Mouse (Mus musculus) c-Kit-positive CD71-negative TER-119-negative erythroid progenitor cells, embryonic 14.5 days (primary cell): ENCODE measurements around the gene Tmem189.
"Not testable (repeated sequence)": the region's sequence is repeated elsewhere in the genome, so short reads cannot be mapped to it uniquely, and the experiment has no call there.

Experiments used
- DNase-seq: peaks from one replicate; pipeline ENCODE4 v3.0.0-alpha.2; 2013; ENCODE audit warnings: low read depth

The Tmem189 gene

DNA sequence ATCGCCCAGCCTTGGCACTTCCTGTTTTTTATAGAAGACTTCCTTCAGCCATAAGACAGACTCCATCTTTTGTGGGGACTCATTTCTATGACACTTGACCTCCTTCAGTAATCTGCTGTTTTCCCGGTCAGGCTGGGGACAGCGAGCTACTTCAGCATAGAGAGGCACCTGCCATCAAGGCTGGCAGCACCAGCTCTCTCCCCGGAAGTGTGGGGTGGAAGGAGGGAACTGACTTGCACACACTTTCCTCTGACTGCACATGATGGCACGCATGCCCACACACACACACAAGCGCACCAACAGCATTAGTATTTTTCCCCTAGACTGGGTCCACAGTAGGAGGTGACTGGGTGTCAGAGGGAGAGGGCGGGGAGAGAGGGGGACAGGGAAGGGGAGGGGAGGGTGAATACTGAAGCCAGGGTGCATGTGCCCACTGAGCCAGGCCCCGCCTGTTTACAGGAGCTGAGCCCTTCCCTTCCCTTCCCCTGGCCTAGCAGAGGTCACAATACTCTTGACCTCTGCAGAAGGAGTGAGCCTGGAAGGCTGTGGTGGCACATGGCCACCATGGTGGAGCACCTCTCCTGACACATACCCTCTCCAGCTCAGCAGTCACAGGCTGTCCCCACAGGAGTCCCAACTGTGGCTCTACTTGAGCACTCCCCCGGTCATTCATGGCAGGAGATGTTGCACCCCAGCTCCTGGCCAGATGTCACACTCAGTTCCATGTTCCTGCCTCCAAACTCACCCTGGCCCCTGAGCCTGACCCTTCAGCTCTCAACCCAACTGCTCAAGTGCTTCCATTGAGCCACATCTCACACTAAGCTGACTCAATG is 68.2 kb downstream of the Tmem189 start:
- no peak for DNase-seq

DNA sequence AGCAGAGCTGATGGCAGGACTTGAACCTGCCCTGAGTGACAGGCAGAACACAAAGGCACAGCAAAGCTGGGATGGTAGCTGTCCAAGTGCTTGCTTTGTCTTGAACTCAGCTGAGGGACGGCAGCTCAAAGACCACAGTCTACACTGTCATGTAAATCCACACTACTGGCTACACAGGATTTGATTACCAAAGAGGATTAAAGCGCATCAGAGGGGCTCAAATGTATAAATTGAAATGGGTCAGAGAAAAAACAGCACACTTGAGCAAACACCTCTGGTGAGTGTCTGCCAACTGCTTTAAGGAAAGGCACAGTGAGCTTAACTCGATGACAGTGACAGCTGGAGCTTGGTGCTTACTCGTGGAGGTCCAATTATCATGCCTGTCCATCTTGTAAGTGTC is 72.2 kb downstream of the Tmem189 start:
- no peak for DNase-seq

DNA sequence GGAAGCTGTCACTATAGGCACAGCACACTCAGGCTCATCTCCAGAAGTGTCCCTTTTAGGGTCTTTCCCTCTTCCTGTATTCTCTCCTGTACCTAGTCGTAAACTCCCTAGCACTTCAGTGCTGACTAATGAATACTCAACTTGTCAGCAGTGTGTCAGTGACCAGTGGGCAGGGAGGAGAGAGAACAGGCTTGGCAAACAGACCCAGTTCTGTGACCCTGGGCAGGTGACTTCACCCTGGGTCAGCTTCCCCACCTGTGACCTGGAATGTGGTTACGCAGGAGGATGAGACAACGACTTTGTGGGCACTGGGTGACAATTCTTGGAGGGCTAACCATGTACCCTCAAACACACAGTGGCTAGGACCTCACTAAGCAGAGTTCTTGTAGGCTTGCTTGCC is 72.6 kb downstream of the Tmem189 start:
- DNase-seq: no peak

DNA sequence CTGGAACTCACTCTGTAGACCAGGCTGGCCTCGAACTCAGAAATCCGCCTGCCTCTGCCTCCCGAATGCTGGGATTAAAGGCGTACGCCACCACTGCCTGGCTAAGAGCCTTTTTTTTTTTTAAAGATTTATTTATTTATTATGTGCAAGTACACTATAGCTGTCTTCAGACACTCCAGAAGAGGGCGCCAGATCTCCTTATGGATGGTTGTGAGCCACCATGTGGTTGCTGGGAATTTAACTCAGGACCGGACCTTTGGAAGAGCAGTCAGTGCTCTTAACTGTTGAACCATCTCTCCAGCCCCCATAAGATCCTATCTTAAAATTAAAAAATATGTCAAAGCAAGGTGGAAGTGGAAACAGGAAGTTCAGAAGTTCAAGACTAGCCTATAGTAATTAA is 76.3 kb downstream of the Tmem189 start:
- not testable (repeated sequence) for DNase-seq

DNA sequence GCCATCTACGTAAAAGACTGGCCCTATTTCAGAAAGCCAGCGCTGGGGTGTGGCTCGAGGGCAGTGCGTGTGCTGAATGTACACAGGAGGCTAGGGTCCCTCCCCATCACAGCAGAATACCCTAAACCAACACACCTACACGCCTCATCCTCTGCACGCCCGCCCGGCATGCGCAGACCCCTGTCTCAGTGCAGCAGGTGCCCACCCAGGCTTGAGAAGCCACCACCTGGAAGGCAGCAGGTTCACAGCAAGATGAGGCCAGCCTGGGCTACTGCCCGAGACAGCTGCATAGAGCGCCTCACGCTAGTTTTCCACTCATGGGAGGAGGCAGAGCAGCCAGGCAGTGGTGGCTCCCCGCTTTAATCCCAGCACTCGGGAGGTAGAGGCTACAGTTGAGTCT is 77.5 kb downstream of the Tmem189 start:
- DNase-seq: no peak

DNA sequence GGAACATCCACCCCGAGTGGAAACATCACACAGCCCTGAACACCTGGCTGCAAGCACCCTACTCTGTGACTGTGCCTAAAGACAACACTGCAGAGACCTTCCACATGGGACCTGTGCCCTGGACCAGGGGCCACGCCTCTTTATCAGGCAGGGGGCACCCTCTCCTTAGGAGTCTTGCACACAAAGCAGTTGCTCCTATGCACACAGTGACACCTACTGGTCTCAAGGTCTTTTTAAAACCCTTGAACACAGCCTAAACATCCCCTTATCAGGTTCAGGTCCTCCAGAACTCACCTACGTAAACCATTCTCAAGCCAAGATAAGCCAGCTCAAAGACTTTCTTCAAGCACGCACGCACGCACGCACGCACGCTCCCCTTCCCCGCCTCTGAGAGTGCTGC is 78.3 kb downstream of the Tmem189 start:
- DNase-seq: no peak

DNA sequence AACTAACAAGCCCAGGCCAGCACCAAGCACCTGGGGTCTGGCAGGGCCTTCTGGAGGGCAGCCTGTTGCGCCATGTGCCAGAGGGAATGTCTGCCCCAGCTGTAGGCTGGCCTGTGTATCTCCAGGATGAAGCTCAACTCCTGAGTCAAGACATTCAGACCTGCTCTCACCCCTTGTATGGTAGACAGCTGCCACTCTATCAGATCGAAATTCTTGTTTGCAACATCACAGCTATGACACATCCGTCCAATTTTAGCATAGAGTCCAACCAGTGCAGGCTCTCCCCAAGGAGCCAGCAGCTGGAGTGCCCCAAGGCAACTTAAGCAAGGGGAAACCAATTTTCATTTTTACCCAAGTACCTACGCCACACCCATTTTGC is 82.9 kb downstream of the Tmem189 start:
- DNase-seq: no peak

DNA sequence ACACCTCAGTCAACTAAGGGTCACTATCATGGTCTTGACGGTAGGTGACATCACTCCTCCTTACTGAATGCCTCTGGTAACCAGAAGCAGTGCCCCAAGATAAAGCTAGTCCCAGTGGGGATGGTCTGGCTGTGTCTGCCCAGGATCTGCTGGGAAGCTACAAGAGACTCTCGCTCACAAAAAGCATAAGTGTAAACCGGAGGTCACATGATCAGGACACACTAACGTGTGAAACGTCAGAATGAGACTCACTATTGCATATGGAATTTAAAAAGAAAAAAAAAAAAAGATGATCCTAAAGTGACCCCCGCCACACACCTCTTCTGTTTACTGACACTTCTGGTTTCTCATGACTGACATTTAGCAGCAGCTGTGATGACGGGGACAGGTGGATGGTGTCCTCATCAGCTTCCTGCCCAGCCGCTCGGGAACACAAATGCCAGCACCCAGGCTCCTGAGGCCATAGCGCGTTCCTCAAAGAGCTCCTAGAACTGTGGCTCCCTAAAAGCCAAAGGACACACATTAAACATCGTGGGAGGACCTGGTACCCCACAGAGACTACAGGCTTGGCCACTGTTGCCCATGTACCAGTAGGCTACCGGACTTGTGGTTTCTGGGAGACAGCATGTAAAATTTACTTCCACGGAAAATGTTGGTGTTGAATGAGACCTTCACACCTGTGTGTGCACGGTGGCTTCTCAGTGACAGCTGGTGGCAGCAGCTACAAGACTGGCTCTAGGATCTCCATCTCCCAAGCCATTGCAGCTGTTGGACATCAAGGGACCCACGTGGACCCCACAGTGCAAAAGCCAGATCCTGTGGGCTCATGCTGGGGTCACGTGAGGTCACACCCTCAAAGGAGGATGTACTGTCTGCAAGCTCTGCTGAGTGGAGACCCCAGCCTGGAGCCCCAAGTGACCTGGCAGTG is 83.5 kb downstream of the Tmem189 start:
- no peak for DNase-seq

DNA sequence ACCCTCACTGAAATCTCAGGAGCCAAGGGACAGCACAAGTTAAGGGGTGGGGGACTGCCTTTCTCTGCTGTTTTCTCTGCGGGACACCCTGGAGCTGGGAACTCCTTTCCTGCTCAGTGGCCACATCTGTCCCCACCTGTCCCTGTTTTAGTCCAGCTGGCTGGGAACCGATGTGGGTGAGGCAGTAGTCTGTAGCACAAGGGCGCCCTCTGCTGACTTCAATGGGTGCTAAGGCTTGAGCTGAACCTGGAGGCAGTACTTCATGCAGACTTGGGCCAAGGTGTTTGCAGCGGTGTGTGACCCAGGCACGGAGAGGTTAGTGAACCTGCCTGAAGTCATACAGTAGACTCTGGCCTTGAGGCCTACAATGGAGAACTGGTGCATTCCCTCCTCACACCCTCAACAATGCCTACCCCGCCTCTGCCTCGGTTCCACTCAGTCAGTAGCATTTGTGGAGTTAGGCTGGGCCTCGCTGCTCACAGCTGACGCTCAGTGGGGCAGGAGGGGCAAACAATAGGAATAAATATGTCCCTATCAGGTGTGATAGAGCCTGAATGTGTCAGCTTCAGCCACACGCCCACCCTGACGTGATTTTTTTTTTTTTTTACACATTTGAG is 84.3 kb downstream of the Tmem189 start:
- DNase-seq: peak; percentile 80

DNA sequence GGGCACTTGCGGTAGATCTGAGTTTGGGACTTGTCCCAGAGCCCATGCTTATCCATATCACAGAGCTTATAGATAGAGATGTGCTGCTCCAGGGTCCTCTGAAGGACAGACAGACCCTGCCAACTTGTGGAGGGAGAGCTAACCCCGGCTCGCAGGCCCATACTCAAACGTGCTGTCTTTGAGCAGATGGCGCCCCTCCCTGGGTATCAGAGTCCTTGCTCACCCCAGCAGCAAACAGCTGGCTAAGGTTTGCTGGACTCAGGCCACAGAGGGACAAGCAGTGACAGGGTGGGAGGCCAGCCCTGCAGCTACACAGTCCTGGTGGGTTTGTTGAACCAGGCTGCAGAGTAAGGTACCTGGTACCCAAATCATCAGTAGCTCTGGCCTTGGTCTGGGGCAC is 86.6 kb downstream of the Tmem189 start:
- no peak for DNase-seq

DNA sequence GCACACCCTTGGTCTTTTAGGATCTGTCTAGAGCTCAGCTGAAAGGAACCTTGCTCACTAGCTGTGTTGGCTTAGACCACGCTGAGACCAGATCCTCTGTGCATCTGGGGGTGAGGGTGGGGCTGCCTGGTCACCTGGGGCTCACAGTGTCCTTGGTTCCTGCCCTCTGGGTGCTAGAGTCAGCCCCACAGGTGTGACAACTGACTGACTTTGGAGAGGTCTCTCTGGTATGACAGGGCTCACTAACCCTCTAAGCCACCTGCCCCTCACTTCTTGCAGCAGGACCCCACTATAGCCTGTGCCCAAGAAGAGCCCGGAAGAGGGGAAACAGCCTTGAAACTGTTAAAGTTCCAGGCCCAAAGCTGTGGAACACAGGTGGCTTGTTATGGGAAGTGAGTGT is 87.3 kb downstream of the Tmem189 start:
- no peak for DNase-seq

DNA sequence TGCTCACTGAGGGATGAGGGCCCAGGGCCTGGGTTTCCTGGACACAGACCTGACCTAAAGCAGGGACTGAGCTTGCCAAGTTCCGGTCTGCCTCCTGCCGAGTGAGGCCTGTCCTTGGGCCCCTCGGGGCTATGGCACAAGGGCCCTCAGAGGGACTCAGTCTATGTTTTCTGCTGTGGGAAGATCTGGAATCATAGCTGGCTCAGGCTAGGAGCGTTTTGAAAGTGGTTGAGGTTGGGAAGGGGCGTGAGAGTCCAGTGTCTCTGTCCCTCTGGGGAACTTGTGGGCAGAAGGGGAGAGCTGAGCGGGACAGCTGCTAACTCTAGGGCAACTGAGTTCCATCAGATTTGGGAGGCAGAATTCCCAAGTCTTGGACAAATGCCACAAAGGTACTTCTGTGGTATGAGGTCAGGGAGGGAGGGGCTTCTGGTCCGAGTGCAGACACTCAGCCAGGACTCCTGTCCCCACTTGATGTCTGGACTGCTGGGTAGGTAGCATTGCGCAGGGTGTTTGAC is 89.1 kb downstream of the Tmem189 start:
- no peak for DNase-seq

DNA sequence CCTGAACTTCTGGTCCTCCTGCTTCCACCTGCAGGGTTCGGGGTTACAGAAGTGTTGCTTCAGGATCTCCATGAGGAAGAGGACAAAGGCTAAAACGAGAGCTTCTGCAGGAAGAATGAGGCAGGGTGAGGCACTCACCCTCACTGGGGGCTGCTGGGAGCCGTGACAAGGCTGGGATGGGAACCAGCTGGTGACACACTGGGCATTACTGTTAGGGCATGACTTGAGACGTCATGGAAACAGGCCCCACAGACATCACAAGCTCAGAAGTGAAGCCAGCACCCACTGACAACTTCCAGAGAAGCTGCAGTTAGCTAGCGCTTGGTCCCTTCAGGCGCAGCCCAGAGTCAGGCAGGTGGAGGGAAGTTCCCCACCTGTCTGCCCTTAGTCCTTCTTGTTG is 89.7 kb downstream of the Tmem189 start:
- DNase-seq: no peak

DNA sequence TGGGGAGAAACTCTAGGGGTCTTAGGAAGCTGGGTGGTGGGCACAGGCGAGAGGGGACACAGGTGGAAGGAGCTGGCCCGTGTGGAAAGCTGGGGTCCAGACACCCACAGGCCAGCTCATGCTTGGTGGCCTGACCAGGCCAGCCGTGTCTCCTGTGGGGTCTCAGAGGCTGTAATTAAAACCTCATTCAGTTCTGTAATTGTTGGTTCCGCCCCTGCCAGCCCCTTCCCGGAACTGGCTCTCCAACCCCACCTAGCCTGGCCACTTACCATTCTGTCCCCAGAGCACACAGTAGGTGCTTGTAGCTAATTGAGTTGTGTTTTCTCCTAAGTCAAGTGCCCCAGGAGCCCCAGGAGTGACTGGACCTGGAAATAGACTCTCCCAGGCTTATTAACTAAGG is 90.4 kb downstream of the Tmem189 start:
- DNase-seq: no peak

DNA sequence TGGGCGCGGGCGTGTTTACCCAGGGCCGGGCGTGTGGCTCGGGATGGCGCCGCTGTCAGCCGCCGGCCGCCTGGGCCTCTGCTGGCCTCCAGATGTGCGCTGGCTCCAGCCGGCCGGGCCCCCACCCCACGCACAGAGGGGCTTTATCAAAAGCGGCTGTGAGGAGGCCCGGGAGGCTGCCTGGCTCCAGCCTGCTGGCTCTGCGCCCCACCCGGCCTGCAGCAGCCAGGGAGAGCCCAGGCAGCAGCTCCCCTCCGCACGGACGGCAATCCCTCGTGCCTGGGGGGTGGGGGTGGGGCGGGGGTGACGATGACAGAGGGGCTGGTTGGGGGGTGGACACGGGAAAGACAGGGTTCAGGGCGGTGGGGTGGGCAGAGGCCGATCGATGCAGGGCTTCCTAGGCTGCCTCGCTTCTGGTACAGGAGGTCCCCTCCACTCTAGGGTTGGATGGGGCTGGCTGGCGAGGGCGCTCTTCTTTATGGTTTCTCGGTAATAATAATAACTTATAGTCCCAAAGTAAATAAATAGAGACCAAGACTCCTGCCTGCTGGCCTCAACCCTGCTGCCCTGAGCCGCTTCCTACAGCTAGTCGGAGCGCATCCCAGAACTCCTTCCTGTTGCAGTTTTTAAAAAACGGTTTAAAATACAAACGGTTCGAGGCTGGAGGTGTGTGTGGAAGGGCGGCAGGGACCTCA is 92.0 kb downstream of the Tmem189 start:
- no peak for DNase-seq

DNA sequence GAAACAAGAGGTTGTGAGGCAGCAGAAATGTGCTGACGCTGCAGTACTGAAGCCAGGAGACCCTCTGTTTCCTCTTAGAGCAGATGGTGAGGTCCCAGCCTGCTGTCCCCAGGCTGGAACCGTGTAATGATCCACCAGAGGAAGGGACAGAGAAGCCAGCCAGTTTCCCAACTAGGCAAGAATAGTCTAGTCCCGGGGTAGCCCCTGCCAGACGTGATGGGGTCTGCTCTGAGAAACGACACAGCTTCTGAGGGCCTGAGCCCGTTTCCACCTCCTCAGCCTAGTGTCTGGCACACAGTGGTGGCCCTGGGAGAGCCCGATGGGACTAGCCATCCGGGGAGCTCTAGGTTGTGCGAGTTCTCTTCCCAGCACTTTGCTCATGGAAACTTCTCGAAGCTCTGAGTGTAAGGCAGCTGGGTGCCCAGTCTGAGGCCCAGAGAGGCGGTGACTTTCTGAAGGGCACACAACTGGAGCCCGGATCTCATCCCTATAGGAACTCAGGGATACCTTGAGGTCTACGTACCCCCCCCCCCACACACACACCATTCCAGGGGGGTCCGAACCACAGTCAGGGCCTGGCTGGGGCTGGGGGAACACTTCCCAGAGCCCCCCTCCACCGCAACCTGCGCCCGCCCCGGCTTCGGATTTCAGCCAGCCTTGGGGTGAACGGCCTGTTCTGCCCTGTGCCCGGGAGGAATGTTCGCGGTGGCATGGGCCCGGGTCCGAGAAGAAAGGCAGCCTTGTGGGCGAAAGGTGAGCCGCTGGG is 92.7 kb downstream of the Tmem189 start:
- no peak for DNase-seq

DNA sequence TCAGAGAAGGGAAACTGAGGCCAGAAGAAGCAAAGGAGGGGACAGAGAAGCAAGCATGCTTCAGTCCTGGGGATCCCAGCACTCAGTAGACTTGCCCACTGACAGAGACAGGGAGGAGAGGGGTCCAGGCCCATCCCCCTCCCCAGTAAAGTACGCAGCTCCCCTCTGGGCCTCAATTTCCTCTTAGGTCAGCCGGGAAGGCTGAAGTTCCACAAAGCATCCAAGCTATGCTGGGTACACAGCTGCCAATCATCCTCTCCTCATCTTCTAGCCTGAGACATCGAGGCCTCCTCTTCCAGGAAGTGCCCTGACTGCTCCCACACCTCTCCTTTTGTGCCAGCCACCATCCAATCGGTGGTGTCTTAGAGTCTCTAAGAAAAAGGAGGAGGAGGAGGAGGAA is 93.4 kb downstream of the Tmem189 start:
- no peak for DNase-seq

DNA sequence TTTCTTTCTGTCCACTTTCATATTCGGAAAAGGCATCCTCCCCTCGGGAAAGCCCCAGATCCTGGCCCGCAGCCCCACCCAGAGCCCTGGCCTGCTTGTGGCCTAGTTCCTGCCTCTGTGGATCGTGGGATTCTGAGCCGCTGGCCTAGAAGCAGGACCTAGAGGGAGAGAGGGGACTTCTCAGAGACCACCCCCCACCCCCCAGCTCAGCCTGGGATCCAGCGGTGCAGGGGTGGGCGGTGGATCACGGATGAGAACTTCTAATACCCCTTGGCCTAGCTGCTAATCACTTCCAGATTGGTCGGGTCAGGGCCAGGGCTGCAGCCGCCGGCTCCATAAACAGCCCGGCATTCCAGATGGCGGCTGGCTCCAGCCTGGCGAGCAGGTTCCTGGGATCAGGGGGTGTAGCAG is 93.9 kb downstream of the Tmem189 start:
- no peak for DNase-seq

DNA sequence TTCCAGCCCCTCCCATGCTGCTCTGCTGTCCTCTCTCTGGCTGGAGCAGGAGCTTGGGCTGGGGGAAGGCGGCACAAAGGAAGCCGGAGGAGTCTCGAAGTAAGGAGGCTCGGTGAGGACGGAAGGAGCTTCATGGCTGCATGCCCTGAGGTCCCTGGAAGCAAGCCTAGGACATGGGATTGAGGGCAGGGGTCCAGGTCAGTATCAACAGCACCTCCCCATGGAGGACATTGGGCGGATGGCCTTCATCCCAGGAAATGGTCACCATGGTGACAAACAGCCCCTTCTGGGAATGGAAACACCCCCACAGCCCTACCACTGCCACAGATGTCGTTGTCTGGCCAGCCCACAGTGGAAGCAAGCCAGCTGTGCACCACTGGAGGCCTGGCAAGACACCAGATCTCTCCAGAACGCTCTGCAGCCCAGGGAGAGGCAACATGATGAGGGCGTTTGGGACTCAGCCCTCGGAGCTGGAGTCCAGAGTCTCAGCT is 95.1 kb downstream of the Tmem189 start:
- no peak for DNase-seq

DNA sequence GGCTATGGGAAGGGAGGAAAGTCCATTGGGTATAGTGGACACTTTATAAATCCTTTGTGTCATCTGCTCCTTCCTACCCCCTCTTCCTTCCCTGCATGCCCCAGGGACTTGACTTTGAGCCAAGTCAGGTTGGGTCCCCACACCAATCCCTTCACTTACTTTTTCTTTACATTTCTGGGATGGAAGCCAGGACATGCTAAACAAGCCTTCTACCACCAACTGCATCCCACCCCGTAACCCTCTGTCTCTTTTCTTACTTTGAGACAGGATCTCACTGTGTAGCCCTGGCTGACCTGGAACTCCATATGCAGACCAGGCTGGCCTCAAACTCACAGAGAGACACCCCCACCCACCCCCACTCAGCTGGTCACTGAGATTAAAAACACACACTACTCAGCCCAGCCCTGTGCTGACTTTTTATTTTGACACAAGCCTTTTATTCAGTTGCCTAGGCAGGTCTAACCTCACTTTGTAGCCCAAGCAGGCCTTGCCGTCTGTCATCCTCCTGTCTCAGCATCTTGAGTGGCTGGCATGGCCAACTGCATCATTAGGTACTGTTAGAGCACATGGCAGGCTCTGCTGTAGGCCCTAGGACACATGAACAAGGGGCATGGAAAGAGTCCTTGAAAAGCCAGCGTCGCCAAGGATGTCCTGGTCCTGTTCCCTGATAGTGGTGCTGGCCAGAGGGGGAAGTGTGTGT is 95.9 kb downstream of the Tmem189 start:
- no peak for DNase-seq
